Mouse (Mus musculus): ENCODE results near the gene Pth.

Gene Pth

DNA sequence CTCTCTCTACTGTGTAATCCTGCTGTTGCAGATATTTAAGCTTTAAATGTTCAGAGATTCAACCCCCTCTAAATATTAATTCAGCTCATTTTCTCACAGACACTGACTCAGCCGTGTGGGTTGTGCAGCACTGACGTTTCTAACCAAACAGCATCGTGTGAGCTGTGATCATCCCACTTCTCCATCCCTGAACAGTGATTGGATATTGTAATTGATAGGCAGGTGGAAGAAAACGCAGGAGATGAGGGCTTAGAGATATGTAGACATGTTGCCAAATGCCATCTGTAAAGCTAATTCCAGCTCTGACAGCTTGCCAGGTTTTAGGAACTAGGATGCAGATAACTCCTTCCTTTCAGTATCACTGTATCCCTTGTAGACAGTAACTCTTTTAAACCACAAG is 41.1 kb downstream of the Pth start:
- in situ Hi-C loops (cut with MboI; ENCODE audit: low sequenced_read_pairs): no loop called here

Data from CH12F3 (cell line).